Mouse (Mus musculus): Measurements from ENCODE around the gene Fermt3.

DNA sequence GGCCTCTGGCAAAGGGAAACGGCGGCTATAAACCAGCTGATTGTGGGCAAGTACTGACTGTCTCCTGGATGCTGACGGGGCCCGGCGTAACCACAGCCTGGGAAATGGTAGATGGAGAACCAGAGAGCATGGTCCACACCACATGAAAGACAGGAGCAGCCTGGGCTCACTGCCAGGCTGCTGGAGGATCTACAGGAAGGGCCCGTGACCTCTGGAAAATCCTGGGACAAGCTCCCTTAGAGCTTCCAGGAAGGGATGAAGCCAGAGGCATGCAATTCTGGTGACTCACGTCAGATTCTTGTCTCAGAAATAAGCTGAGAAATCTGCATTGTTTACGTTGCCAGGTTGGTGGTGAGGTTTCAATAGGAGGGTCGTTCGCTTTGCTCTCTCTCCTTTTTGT lies 35.5 kb upstream of the Fermt3 start:
- TF ChIP-seq CTCF (IDR thresholded peaks at IDR 0.05; ENCODE audit: low read depth) (no peak), EP300 (IDR thresholded peaks at IDR 0.05; ENCODE audit: low read depth) (no peak)

Data from heart, postnatal 0 days (tissue).